Mouse (Mus musculus) neural tube, embryonic 13.5 days (tissue): ENCODE data around the gene Pptc7. TPM values are rescaled to one million over a fixed set of nuclear protein-coding genes. Genes with fewer than 3 reads are reported as not detected.
A peak's percentile ranks its signal among the peaks of the same experiment; 100 is the strongest.

Experiments used
- ATAC-seq: fragments of 200-750 bp; cut with Nextera tagmentation; 2 replicates; pipeline ENCODE4 v1.8.0; 2017; ENCODE audit warnings: low read depth, mild to moderate bottlenecking, moderate TSS enrichment, moderate library complexity
- H3K27ac ChIP-seq: fragments of 300-500 bp; sonication (generic); replicated peaks from 2 replicates; pipeline ENCODE4 v1.5.1; 2015; ENCODE audit warnings: moderate library complexity, mild to moderate bottlenecking, inconsistent platforms
- H3K27me3 ChIP-seq: fragments of 300-500 bp; sonication (generic); 2 replicates; pipeline ENCODE4 v1.6.1; 2015; ENCODE audit warnings: mild to moderate bottlenecking, inconsistent platforms
- H3K36me3 ChIP-seq: fragments of 300-500 bp; sonication (generic); 2 replicates; pipeline ENCODE4 v1.6.1; 2015; ENCODE audit warnings: mild to moderate bottlenecking, inconsistent platforms
- H3K4me1 ChIP-seq: fragments of 300-500 bp; sonication (generic); replicated peaks from 2 replicates; pipeline ENCODE4 v1.6.1; 2015; ENCODE audit warnings: inconsistent platforms
- H3K4me2 ChIP-seq: fragments of 300-500 bp; sonication (generic); 2 replicates; pipeline ENCODE4 v1.6.1; 2015; ENCODE audit warnings: inconsistent platforms, mild to moderate bottlenecking, moderate library complexity
- H3K4me3 ChIP-seq: fragments of 300-500 bp; sonication (generic); 2 replicates; pipeline ENCODE4 v1.5.1; 2015; ENCODE audit warnings: mild to moderate bottlenecking, inconsistent platforms
- H3K9ac ChIP-seq: fragments of 300-500 bp; sonication (generic); 2 replicates; pipeline ENCODE4 v1.6.1; 2015; ENCODE audit warnings: moderate library complexity, mild to moderate bottlenecking, inconsistent platforms
- H3K9me3 ChIP-seq: fragments of 300-500 bp; sonication (generic); 2 replicates; pipeline ENCODE4 v1.6.1; 2016; ENCODE audit warnings: inconsistent platforms
- WGBS: fragments of 180-500 bp; shearing (Covaris S2); methylation state at CpG from one replicate; pipeline ENCODE4 v1.1.7; 2015; 5-methylcytosine and 5-hydroxymethylcytosine counted together
- polyA plus RNA-seq: library from polyadenylated mRNA; unstranded; fragments of >200 nt; fragmentation: Nextera tagmentation; extraction: Ambion mirVana; gene quantifications from 2 replicates; pipeline ENCODE4 v1.2.1, GENCODE M21; 2015

Pptc7 gene
- polyA plus RNA-seq, 1 experiment from 2014 or later = 8.5 TPM

- Histone ChIP-seq H3K27me3 (no peaks in the 10 kb centered on the region), H3K4me1 (no peaks in the 10 kb centered on the region), H3K36me3 (peaks cover 69% of the 10 kb centered on the region), H3K4me3 (no peak overlapping the region), H3K9me3 (no peaks in the 10 kb centered on the region), H3K9ac (no peak overlapping the region), H3K27ac (no peak overlapping the region), H3K4me2 (no peak overlapping the region)
- 92% methylated on average over 23 of the region's 23 CpGs for WGBS
- no peak for ATAC-seq
Measured at GRCm38 (mm10) chr5:122324608-122325431, 40.7 kb downstream of the Pptc7 start.

DNA sequence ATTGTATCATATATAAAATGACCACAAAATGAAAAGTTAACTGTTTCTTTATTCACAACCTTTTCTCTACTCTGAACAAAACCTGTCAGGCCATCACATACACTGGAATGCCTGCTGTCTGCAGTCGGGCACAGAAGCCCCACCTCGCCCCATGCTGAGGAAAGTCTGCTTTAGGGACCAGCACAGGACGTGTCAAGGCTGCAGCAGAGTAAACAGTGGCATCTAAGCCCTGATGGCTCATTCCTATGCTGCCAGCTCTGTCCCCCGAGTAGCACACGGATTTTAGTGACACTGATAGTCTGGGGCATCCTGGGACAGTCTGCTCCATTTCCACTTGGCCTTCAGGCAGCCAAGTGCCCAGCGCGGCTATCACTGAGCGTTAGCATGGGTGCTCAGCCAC lies 41.3 kb downstream of the Pptc7 start:
- no peak overlapping the region for H3K27ac ChIP-seq
- no peak for ATAC-seq
- H3K36me3 ChIP-seq = peaks cover 62% of the 10 kb centered on the region
- no peaks in the 10 kb centered on the region for H3K27me3 ChIP-seq
- H3K9ac ChIP-seq = no peak overlapping the region
- H3K9me3 ChIP-seq = no peaks in the 10 kb centered on the region
- H3K4me2 ChIP-seq = no peak overlapping the region
- WGBS = 89% methylated on average over 8 of the region's 8 CpGs
- H3K4me1 ChIP-seq = no peaks in the 10 kb centered on the region
- H3K4me3 ChIP-seq = no peak overlapping the region

GRCm38 (mm10) chr5:122327283-122327682 lies 43.1 kb downstream of the Pptc7 start:
- no peak overlapping the region for H3K27ac ChIP-seq
- no peak overlapping the region for H3K4me3 ChIP-seq
- H3K9me3 ChIP-seq = no peaks in the 10 kb centered on the region
- no peaks in the 10 kb centered on the region for H3K27me3 ChIP-seq
- peaks cover 44% of the 10 kb centered on the region for H3K36me3 ChIP-seq
- WGBS = 92% methylated on average over 3 of the region's 3 CpGs
- no peak for ATAC-seq
- no peaks in the 10 kb centered on the region for H3K4me1 ChIP-seq
- no peak overlapping the region for H3K4me2 ChIP-seq
- no peak overlapping the region for H3K9ac ChIP-seq

- H3K4me3 ChIP-seq = no peak overlapping the region
- no peak for ATAC-seq
- H3K9me3 ChIP-seq = no peaks in the 10 kb centered on the region
- no peaks in the 10 kb centered on the region for H3K4me1 ChIP-seq
- 93% methylated on average over 4 of the region's 4 CpGs for WGBS
- no peak overlapping the region for H3K27ac ChIP-seq
- no peak overlapping the region for H3K4me2 ChIP-seq
- H3K27me3 ChIP-seq = no peaks in the 10 kb centered on the region
- peaks cover 27% of the 10 kb centered on the region for H3K36me3 ChIP-seq
- no peak overlapping the region for H3K9ac ChIP-seq
Measured at GRCm38 (mm10) chr5:122330269-122330668, 46.1 kb downstream of the Pptc7 start.

- Histone ChIP-seq H3K4me3 (no peak overlapping the region), H3K9ac (no peak overlapping the region), H3K27ac (no peak overlapping the region), H3K4me2 (no peak overlapping the region), H3K9me3 (no peaks in the 10 kb centered on the region), H3K36me3 (no peaks in the 10 kb centered on the region), H3K4me1 (no peaks in the 10 kb centered on the region), H3K27me3 (no peaks in the 10 kb centered on the region)
- ATAC-seq = no peak
- 79% methylated on average over 3 of the region's 3 CpGs for WGBS
Measured at GRCm38 (mm10) chr5:122334682-122335081, 50.5 kb downstream of the Pptc7 start.

DNA sequence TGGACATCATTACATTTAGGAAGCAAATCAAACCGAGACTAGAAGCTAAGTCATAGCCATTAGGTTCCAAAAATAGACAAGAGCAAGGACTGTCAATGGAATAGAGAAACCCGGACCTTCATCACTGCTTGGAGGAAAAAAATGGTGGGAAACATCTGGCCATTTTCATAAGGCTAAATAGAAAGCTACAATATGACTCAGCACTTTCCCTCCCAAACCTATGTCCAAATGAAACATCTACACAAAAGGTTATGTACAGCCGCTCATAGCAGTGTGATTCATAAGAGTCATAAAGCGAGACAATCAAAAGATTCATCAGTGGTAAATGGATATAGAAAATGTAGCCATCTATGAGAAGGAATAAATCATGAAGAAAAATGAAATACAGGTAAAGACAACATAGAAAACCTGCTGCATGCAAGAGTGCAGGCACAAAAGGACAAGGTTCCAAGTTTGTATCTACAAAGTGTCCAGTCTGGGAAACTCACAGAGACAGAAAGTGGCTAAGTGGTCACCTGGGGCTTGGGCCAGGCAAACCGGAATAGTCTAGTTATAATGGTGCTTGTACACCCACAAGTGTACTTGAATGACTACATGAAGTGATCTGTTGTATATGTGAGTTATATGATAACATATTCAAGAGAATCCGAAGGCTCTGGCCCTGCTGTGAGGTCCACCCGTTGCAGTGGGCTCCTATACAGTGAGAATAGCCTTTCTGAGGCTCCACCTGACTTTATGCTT lies 52.6 kb downstream of the Pptc7 start:
- Histone ChIP-seq H3K4me1 (no peaks in the 10 kb centered on the region), H3K4me2 (no peak overlapping the region), H3K4me3 (no peak overlapping the region), H3K9me3 (no peaks in the 10 kb centered on the region), H3K27ac (no peak overlapping the region), H3K27me3 (no peaks in the 10 kb centered on the region), H3K36me3 (no peaks in the 10 kb centered on the region), H3K9ac (no peak overlapping the region)
- ATAC-seq = no peak
- 88% methylated on average over 7 of the region's 7 CpGs for WGBS

GRCm38 (mm10) chr5:122342874-122343273 lies 58.7 kb downstream of the Pptc7 start:
- Histone ChIP-seq H3K27me3 (no peaks in the 10 kb centered on the region), H3K4me3 (no peak overlapping the region), H3K9ac (0 out of 2 replicates have a peak overlapping the region, but pooled peaks have one; percentile 26), H3K4me1 (0 out of 2 replicates have a peak, but pooled peaks cover 7% of the 10 kb centered on the region), H3K36me3 (no peaks in the 10 kb centered on the region), H3K27ac (no peak overlapping the region), H3K4me2 (no peak overlapping the region), H3K9me3 (no peaks in the 10 kb centered on the region)
- ATAC-seq = no peak
- 85% methylated on average over 1 of the region's 1 CpGs for WGBS

DNA sequence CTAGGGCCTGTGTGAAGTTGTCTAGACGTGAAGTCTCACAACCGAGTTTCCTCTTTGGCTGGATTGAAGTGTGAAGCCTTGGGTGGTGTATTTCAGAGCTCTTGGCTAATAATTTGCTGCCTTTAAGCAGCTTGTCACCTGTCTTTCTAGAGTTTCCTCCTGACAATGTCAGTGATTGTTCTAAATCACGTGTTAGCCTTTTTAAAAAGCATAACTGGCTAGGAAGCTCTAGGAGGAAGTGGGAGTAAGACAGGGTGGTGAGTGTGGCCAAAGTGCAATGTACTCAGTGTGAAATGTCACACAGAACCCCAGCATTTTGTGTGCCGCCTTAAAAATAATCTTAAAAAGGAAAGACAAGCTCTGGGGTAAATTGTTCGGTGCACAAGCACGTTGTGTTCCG lies 59.6 kb downstream of the Pptc7 start:
- H3K27me3 ChIP-seq = no peaks in the 10 kb centered on the region
- H3K9ac ChIP-seq = no peak overlapping the region
- H3K4me2 ChIP-seq = no peak overlapping the region
- 0 out of 2 replicates have a peak overlapping the region, but pooled peaks have one; percentile 18 for H3K27ac ChIP-seq
- H3K4me1 ChIP-seq = 0 out of 2 replicates have a peak, but pooled peaks cover 7% of the 10 kb centered on the region
- WGBS = 49% methylated on average over 7 of the region's 7 CpGs
- no peak for ATAC-seq
- H3K4me3 ChIP-seq = no peak overlapping the region
- no peaks in the 10 kb centered on the region for H3K9me3 ChIP-seq
- H3K36me3 ChIP-seq = no peaks in the 10 kb centered on the region

DNA sequence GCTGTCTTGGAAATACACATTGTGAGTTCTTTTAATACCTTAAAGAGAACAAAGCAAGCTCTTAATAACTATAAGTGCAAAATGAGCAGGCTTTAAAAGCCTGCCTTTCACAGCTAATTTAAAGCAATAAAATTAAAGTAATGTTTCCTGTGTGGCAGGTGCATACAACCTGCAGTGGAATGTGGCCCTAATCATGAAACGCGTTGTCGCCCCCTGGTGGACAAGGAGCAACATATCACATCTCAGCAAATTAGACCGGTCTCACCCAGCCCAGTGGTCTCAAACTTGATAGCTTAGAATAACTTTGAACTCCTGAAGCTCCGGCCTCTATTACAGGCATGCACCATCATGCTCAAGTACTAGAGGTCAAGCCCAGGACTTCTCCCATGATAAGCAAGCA lies 60.1 kb downstream of the Pptc7 start:
- Histone ChIP-seq H3K36me3 (no peaks in the 10 kb centered on the region), H3K9me3 (no peaks in the 10 kb centered on the region), H3K27me3 (no peaks in the 10 kb centered on the region), H3K27ac (no peak overlapping the region), H3K4me2 (no peak overlapping the region), H3K4me1 (0 out of 2 replicates have a peak, but pooled peaks cover 7% of the 10 kb centered on the region), H3K4me3 (no peak overlapping the region), H3K9ac (no peak overlapping the region)
- ATAC-seq = peak; percentile 72; the same call in 1 of the 2 replicates
- WGBS = 9% methylated on average over 5 of the region's 5 CpGs

GRCm38 (mm10) chr5:122345777-122346176 lies 61.6 kb downstream of the Pptc7 start:
- Histone ChIP-seq H3K4me3 (no peak overlapping the region), H3K27me3 (no peaks in the 10 kb centered on the region), H3K9ac (no peak overlapping the region), H3K4me2 (no peak overlapping the region), H3K36me3 (no peaks in the 10 kb centered on the region), H3K27ac (no peak overlapping the region), H3K4me1 (0 out of 2 replicates have a peak, but pooled peaks cover 7% of the 10 kb centered on the region), H3K9me3 (no peaks in the 10 kb centered on the region)
- 75% methylated on average over 4 of the region's 4 CpGs for WGBS
- no peak for ATAC-seq

DNA sequence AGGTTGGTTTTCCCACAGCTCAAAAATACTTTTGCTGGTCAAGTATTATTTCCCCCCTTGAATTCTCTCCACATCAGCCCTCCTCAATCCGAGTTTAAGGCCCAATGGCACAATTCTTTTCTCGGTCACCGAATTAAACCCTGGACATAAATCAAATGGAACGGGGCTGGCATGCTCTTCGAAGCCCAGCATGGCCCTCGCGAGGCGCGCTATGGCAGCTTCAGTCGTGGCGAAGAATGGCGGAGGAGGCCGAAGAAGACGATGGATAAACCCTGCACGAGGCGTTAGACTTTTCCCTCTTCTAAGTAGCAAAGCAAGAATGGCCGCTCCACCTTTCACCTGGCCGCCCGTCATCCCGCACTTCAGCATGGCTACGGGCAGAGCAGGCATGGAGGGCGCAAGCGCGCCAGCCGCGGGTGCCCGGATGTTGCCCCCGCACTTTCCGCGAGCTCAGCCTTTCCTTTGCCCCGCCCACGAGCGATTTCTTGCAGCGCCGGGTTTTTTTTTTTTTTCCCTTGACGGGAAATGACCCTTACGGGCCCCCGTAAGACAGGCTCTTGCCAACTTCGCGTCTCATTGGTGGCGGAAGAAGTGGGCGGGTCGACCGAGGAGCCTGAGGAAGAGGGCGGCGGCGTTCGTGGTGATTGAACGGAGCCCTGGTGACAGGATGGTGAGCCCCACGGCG lies 69.8 kb downstream of the Pptc7 start, which contains the start of the genes Rad9b and Vps29:
TSS of gene Rad9b (minus strand) at position 427 of the 685 bp plus-strand sequence.
TSS of gene Vps29 (plus strand) at position 563 of the 685 bp plus-strand sequence.
- Histone ChIP-seq H3K27ac (peak within 1 kb of the TSS; percentile 90), H3K4me3 (peak within 1 kb of the TSS; percentile 91), H3K36me3 (peaks cover 2% of the 10 kb centered on the region; the same call in 1 of the 2 replicates), H3K9me3 (no peaks in the 10 kb centered on the region), H3K4me2 (peak within 1 kb of the TSS; percentile 78), H3K27me3 (no peaks in the 10 kb centered on the region), H3K4me1 (peaks cover 17% of the 10 kb centered on the region), H3K9ac (peak within 1 kb of the TSS; percentile 90)
- WGBS = under 1% methylated on average over 51 of the region's 51 CpGs
- peak; percentile 96 for ATAC-seq
